Mouse (Mus musculus): Measurements from ENCODE around the gene Tmem82. TPM values are rescaled to one million over a fixed set of nuclear protein-coding genes. Genes with fewer than 3 reads are reported as not detected.

Tmem82 gene
- total RNA-seq, 1 experiment, result 3.9 TPM

DNA sequence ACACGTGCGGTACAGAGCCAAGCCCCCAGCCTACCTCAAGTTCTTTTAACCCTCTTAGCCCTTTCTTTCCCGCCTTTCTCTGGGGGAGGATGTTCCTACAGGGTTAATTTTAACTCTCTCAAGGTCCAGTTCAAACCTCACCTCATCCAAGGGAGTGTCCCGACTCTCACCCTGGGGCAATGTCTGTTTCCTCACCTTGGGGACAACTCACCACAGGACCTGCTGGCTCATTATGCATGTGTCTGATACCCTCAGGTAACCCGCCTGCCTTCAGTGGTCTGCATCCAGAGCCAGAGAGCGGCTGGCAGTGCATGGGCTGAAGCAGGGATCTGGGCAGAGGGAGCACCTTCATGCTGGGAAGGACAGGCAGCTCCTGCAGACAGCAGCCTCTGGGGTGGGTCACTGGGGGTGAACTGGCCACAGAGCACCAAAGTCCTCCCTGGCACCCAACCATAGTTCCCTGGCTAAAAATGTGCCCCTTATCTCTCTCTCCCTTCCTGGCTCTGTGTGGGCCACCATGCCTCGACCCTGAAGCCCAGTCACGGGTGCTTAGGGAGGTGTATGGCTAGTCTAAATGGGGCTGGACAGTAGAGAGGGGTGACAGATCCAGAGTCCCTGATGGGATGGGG lies 21.6 kb downstream of the Tmem82 start:
- H3K4me1 ChIP-seq (ENCODE audit: control insufficient read depth in 2 of 2, insufficient read depth in 2 of 2, low read length in 2 of 2, poor library complexity in 1 of 2), result peaks cover 0 to 27% of the 10 kb centered on the region in 2 experiments; a peak in 3 of 4 replicates
- H3K27ac ChIP-seq (ENCODE audit: insufficient read depth, low read depth, low read length, poor library complexity, severe bottlenecking), result 0 out of 2 replicates have a peak overlapping the region, but pooled peaks have one; percentile 7
- H3K9ac ChIP-seq (ENCODE audit: insufficient read depth, low read depth, low read length, poor library complexity, severe bottlenecking), result peak overlapping the region; percentile 13; the same call in 1 of the 2 replicates
- peak overlapping the region; percentile 63 to 88 for H3K4me3 ChIP-seq (ENCODE audit: insufficient read depth in 1 of 2, low read depth in 1 of 2, low read length in 2 of 2, poor library complexity in 1 of 2, severe bottlenecking in 1 of 2)
- H3K36me3 ChIP-seq (ENCODE audit: control insufficient read depth, insufficient read depth, low read length, poor library complexity, severe bottlenecking), result peaks cover 26% of the 10 kb centered on the region
- in situ Hi-C loops (cut with MboI; ENCODE audit: low sequenced_read_pairs in 2 of 2, unreplicated experiment in 2 of 2), result no loop called here
- TF ChIP-seq MAFK (IDR thresholded peaks at IDR 0.05; ENCODE audit: insufficient read depth, low read depth, low read length) (no peak), CHD2 (IDR thresholded peaks at IDR 0.05; ENCODE audit: low read depth, low read length) (no peak), HCFC1 (IDR thresholded peaks at IDR 0.05; ENCODE audit: borderline replicate concordance, insufficient read depth, low read length) (no peak)
- no peak for DNase-seq (ENCODE audit: low read depth, low spot score)
- no peaks in the 10 kb centered on the region for H3K9me3 ChIP-seq (ENCODE audit: control insufficient read depth, insufficient read depth, low read depth, low read length)

DNA sequence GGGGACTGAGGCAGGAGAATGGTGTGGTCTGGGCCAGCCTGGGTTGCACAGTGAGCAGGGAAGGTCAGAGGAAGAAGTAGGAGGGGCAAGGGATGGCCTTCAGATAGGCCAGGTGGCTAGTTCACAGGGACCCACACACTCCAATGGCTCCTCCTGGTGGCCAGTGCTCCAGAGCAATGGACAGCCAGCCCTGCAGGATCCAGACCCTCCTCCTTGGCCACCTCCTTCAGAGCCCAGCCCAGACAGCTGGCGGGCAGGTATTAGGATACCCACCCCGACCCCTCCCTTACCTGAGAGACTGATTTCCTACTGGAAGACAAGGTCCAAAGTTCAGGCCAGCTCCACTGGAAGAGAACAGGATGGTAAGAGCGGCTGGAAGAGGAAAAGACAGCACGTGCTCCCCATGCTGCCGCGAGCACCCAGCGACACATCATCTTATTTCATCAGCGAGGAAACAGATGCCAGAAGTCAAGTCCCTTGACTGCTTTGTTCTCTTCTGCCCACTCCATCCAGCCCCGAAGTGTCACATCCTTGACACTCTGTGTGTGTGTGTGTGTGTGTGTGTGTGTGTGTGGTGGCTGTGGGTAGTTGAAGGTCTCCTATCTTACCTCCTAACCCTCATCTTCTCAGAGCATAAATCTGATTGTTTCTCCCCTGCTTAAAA lies 22.7 kb downstream of the Tmem82 start:
- no peak for DNase-seq (ENCODE audit: low read depth, low spot score)
- Histone ChIP-seq H3K9ac (ENCODE audit: insufficient read depth, low read depth, low read length, poor library complexity, severe bottlenecking) (peak overlapping the region; percentile 1; the same call in 1 of the 2 replicates), H3K4me3 (ENCODE audit: insufficient read depth in 1 of 2, low read depth in 1 of 2, low read length in 2 of 2, poor library complexity in 1 of 2, severe bottlenecking in 1 of 2) (peak overlapping the region; percentile 8 to 88; a peak in 3 of 4 replicates), H3K36me3 (ENCODE audit: control insufficient read depth, insufficient read depth, low read length, poor library complexity, severe bottlenecking) (peaks cover 29% of the 10 kb centered on the region), H3K9me3 (ENCODE audit: control insufficient read depth, insufficient read depth, low read depth, low read length) (no peaks in the 10 kb centered on the region), H3K4me1 (ENCODE audit: control insufficient read depth in 2 of 2, insufficient read depth in 2 of 2, low read length in 2 of 2, poor library complexity in 1 of 2) (peaks cover 0 to 16% of the 10 kb centered on the region in 2 experiments; a peak in 2 of 4 replicates), H3K27ac (ENCODE audit: insufficient read depth, low read depth, low read length, poor library complexity, severe bottlenecking) (no peak overlapping the region)
- TF ChIP-seq ZC3H11A (IDR thresholded peaks at IDR 0.05; ENCODE audit: borderline replicate concordance, low read depth, low read length), result no peak
- TF ChIP-seq HCFC1 (IDR thresholded peaks at IDR 0.05; ENCODE audit: borderline replicate concordance, insufficient read depth, low read length), result no peak
- TF ChIP-seq CHD2 (IDR thresholded peaks at IDR 0.05; ENCODE audit: low read depth, low read length), result no peak
- no peak for TF ChIP-seq MAFK (IDR thresholded peaks at IDR 0.05; ENCODE audit: insufficient read depth, low read depth, low read length)
- no peak for TF ChIP-seq ZNF384 (IDR thresholded peaks at IDR 0.05; ENCODE audit: low read depth, low read length)
- in situ Hi-C loops (cut with MboI; ENCODE audit: low sequenced_read_pairs in 2 of 2, unreplicated experiment in 2 of 2), result no loop called here

DNA sequence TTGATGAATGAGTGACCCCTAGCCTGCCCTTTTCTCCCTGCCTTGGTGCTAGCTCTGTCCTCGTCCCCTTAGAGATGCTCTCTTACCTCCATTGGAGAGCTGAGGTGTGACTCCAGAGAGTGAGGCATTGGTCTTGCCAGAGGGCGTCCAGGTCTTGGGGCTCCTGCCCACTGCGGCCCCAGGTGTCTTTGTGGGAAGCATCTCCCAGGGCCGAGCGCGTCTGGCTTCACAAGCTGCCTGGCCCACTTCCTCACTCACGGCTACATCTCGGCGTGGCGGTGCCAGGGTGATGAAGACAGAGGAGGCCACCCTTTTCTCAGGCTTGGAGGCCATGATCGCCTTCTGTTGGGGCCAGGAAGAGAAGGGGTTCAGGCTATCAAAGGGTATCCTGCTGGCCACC lies 23.3 kb downstream of the Tmem82 start:
- TF ChIP-seq CHD2 (IDR thresholded peaks at IDR 0.05; ENCODE audit: low read depth, low read length) (no peak), MAFK (IDR thresholded peaks at IDR 0.05; ENCODE audit: insufficient read depth, low read depth, low read length) (no peak), ZC3H11A (IDR thresholded peaks at IDR 0.05; ENCODE audit: borderline replicate concordance, low read depth, low read length) (no peak), ZNF384 (IDR thresholded peaks at IDR 0.05; ENCODE audit: low read depth, low read length) (no peak), HCFC1 (IDR thresholded peaks at IDR 0.05; ENCODE audit: borderline replicate concordance, insufficient read depth, low read length) (no peak)
- no peak for DNase-seq (ENCODE audit: low read depth, low spot score)
- Histone ChIP-seq H3K4me3 (ENCODE audit: insufficient read depth in 1 of 2, low read depth in 1 of 2, low read length in 2 of 2, poor library complexity in 1 of 2, severe bottlenecking in 1 of 2) (no peak overlapping the region; a peak in 1 of 4 replicates), H3K9ac (ENCODE audit: insufficient read depth, low read depth, low read length, poor library complexity, severe bottlenecking) (no peak overlapping the region), H3K36me3 (ENCODE audit: control insufficient read depth, insufficient read depth, low read length, poor library complexity, severe bottlenecking) (peaks cover 35% of the 10 kb centered on the region), H3K9me3 (ENCODE audit: control insufficient read depth, insufficient read depth, low read depth, low read length) (no peaks in the 10 kb centered on the region), H3K27ac (ENCODE audit: insufficient read depth, low read depth, low read length, poor library complexity, severe bottlenecking) (no peak overlapping the region), H3K4me1 (ENCODE audit: control insufficient read depth in 2 of 2, insufficient read depth in 2 of 2, low read length in 2 of 2, poor library complexity in 1 of 2) (peaks cover 0 to 12% of the 10 kb centered on the region in 2 experiments; a peak in 2 of 4 replicates)
- in situ Hi-C loops (cut with MboI; ENCODE audit: low sequenced_read_pairs in 2 of 2, unreplicated experiment in 2 of 2), result no loop called here

DNA sequence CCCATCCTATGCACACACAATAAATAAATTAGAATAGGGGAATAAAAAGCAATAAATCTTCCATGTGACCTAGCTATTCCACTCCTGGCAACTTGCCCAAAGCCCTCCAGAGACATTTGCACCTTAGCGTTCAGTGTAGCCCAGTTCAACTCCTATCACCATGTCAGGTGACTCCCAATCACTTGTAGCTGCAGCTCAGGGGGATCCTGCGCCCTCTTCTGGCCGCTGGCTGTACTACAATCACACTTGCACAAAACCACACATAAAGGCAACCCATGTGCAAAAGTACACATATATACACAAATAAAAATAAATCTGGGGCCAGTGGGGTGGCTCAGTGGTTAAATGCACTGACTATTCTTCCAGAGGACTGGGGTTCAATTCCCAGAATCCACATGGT lies 26.9 kb downstream of the Tmem82 start:
- Histone ChIP-seq H3K4me1 (ENCODE audit: control insufficient read depth in 2 of 2, insufficient read depth in 2 of 2, low read length in 2 of 2, poor library complexity in 1 of 2) (peaks cover 0 to 5% of the 10 kb centered on the region in 2 experiments; a peak in 1 of 4 replicates), H3K27ac (ENCODE audit: insufficient read depth, low read depth, low read length, poor library complexity, severe bottlenecking) (no peak overlapping the region), H3K36me3 (ENCODE audit: control insufficient read depth, insufficient read depth, low read length, poor library complexity, severe bottlenecking) (peaks cover 66% of the 10 kb centered on the region), H3K9me3 (ENCODE audit: control insufficient read depth, insufficient read depth, low read depth, low read length) (no peaks in the 10 kb centered on the region), H3K9ac (ENCODE audit: insufficient read depth, low read depth, low read length, poor library complexity, severe bottlenecking) (no peak overlapping the region), H3K4me3 (ENCODE audit: insufficient read depth in 1 of 2, low read depth in 1 of 2, low read length in 2 of 2, poor library complexity in 1 of 2, severe bottlenecking in 1 of 2) (no peak overlapping the region)
- TF ChIP-seq ZC3H11A (IDR thresholded peaks at IDR 0.05; ENCODE audit: borderline replicate concordance, low read depth, low read length) (peak; percentile 53; the same call in 1 of the 2 replicates), HCFC1 (IDR thresholded peaks at IDR 0.05; ENCODE audit: borderline replicate concordance, insufficient read depth, low read length) (no peak)
- in situ Hi-C loops (cut with MboI; ENCODE audit: low sequenced_read_pairs in 2 of 2, unreplicated experiment in 2 of 2), result loop anchor here in 1 of 2 experiments (5.0 kb wide), 1 partner anchor 184 kb away; no protein-coding TSS in a partner anchor
- no peak for DNase-seq (ENCODE audit: low read depth, low spot score)
